Mouse (Mus musculus) embryonic facial prominence, embryonic 11.5 days (tissue): ENCODE data around the gene Cldn2. TPM values are rescaled to one million over a fixed set of nuclear protein-coding genes. Genes with fewer than 3 reads are reported as not detected.

ENCODE experiments used
- ATAC-seq: fragments of 200-750 bp; cut with Nextera tagmentation; replicated peaks from 2 replicates; pipeline ENCODE4 v1.8.0; 2017; ENCODE audit warnings: low read depth; ENCODE audit not compliant: insufficient number of reproducible peaks, low FRiP score, low TSS enrichment
- DNase-seq: peaks from one replicate; pipeline ENCODE4 v3.0.0-alpha.2; 2015; ENCODE audit warnings: low spot score
- H3K27ac ChIP-seq: fragments of 300-500 bp; sonication (generic); replicated peaks from 2 replicates; pipeline ENCODE4 v1.5.1; 2014; ENCODE audit warnings: mild to moderate bottlenecking, low read depth, low read length, control low read depth
- H3K27me3 ChIP-seq: fragments of 300-500 bp; sonication (generic); 2 replicates; pipeline ENCODE4 v1.6.1; 2014; ENCODE audit warnings: mild to moderate bottlenecking, low read length, moderate library complexity, mixed read lengths; ENCODE audit not compliant: control insufficient read depth, insufficient read depth
- H3K36me3 ChIP-seq: fragments of 300-500 bp; sonication (generic); replicated peaks from 2 replicates; pipeline ENCODE4 v1.6.1; 2014; ENCODE audit warnings: low read depth, mild to moderate bottlenecking, low read length, moderate library complexity, mixed read lengths; ENCODE audit not compliant: control insufficient read depth, insufficient read depth
- H3K4me1 ChIP-seq: fragments of 300-500 bp; sonication (generic); 2 replicates; pipeline ENCODE4 v1.6.1; 2014; ENCODE audit warnings: low read length, mixed read lengths; ENCODE audit not compliant: control insufficient read depth, insufficient read depth
- H3K4me2 ChIP-seq: fragments of 300-500 bp; sonication (generic); 2 replicates; pipeline ENCODE4 v1.6.1; 2014; ENCODE audit warnings: low read depth, mild to moderate bottlenecking, control low read depth, low read length, moderate library complexity
- H3K4me3 ChIP-seq: fragments of 300-500 bp; sonication (generic); 2 replicates; pipeline ENCODE4 v1.5.1; 2014; ENCODE audit warnings: low read depth, low read length, control low read depth
- H3K9ac ChIP-seq: fragments of 300-500 bp; sonication (generic); replicated peaks from 2 replicates; pipeline ENCODE4 v1.6.1; 2014; ENCODE audit warnings: mild to moderate bottlenecking, control low read depth, low read length
- H3K9me3 ChIP-seq: fragments of 300-500 bp; sonication (generic); replicated peaks from 2 replicates; pipeline ENCODE4 v1.6.1; 2016; ENCODE audit warnings: mild to moderate bottlenecking, low read length, inconsistent platforms, mixed read lengths; ENCODE audit not compliant: control insufficient read depth
- WGBS: fragments of 180-500 bp; shearing (Covaris S2); extraction: QIAGEN DNeasy Blood & Tissue Kit; methylation state at CpG from one replicate; pipeline ENCODE4 v1.1.7; 2014; 5-methylcytosine and 5-hydroxymethylcytosine counted together
- polyA plus RNA-seq: library from polyadenylated mRNA; unstranded; fragments of >200 nt; fragmentation: Nextera tagmentation; extraction: Ambion mirVana; gene quantifications from 2 replicates; pipeline ENCODE4 v1.2.1, GENCODE M21; 2014

The Cldn2 gene
- polyA plus RNA-seq, 1 experiment from 2014 or later = not detected

GRCm38 (mm10) chrX:139796037-139796436, 4.6 kb upstream of the Cldn2 start:
- no peaks in the 10 kb centered on the region for H3K36me3 ChIP-seq
- H3K9ac ChIP-seq = no peak overlapping the region
- H3K27ac ChIP-seq = no peak overlapping the region
- H3K4me3 ChIP-seq = no peak overlapping the region
- DNase-seq (no peak), ATAC-seq (no peak)
- no peaks in the 10 kb centered on the region for H3K4me1 ChIP-seq
- H3K9me3 ChIP-seq = no peaks in the 10 kb centered on the region
- no peak overlapping the region for H3K4me2 ChIP-seq
- H3K27me3 ChIP-seq = no peaks in the 10 kb centered on the region
- WGBS = 78% methylated on average over 6 of the region's 6 CpGs

GRCm38 (mm10) chrX:139797875-139798274, 2.8 kb upstream of the Cldn2 start:
- 83% methylated on average over 9 of the region's 9 CpGs for WGBS
- H3K36me3 ChIP-seq = no peaks in the 10 kb centered on the region
- H3K27me3 ChIP-seq = no peaks in the 10 kb centered on the region
- no peak overlapping the region for H3K4me2 ChIP-seq
- DNase-seq (no peak), ATAC-seq (no peak)
- no peaks in the 10 kb centered on the region for H3K9me3 ChIP-seq
- no peak overlapping the region for H3K27ac ChIP-seq
- H3K9ac ChIP-seq = no peak overlapping the region
- no peak overlapping the region for H3K4me3 ChIP-seq
- no peaks in the 10 kb centered on the region for H3K4me1 ChIP-seq

GRCm38 (mm10) chrX:139799953-139800352, 675 bp upstream of the Cldn2 start:
- DNase-seq = no peak
- H3K27me3 ChIP-seq = no peaks in the 10 kb centered on the region
- no peak overlapping the region for H3K27ac ChIP-seq
- no peaks in the 10 kb centered on the region for H3K4me1 ChIP-seq
- H3K4me2 ChIP-seq = no peak overlapping the region
- ATAC-seq = no peak
- 70% methylated on average over 3 of the region's 3 CpGs for WGBS
- H3K36me3 ChIP-seq = no peaks in the 10 kb centered on the region
- H3K4me3 ChIP-seq = no peak overlapping the region
- H3K9me3 ChIP-seq = no peaks in the 10 kb centered on the region
- H3K9ac ChIP-seq = no peak overlapping the region

GRCm38 (mm10) chrX:139803028-139803427, 2.4 kb downstream of the Cldn2 start:
- Histone ChIP-seq H3K27ac (no peak overlapping the region), H3K27me3 (no peaks in the 10 kb centered on the region)
- 83% methylated on average over 2 of the region's 2 CpGs for WGBS

GRCm38 (mm10) chrX:139805918-139806317, 5.3 kb downstream of the Cldn2 start:
- no peak overlapping the region for H3K4me3 ChIP-seq
- no peak overlapping the region for H3K27ac ChIP-seq
- H3K9ac ChIP-seq = no peak overlapping the region
- H3K4me1 ChIP-seq = no peaks in the 10 kb centered on the region
- 90% methylated on average over 4 of the region's 4 CpGs for WGBS
- no peak for DNase-seq
- no peaks in the 10 kb centered on the region for H3K27me3 ChIP-seq
- no peaks in the 10 kb centered on the region for H3K9me3 ChIP-seq
- H3K36me3 ChIP-seq = no peaks in the 10 kb centered on the region
- ATAC-seq = no peak
- no peak overlapping the region for H3K4me2 ChIP-seq

More at GRCm38 (mm10) chrX:139803028-139803427, 2.4 kb downstream of the Cldn2 start:
- Histone ChIP-seq H3K4me2 (no peak overlapping the region), H3K9ac (no peak overlapping the region), H3K4me1 (no peaks in the 10 kb centered on the region), H3K9me3 (no peaks in the 10 kb centered on the region), H3K36me3 (no peaks in the 10 kb centered on the region), H3K4me3 (no peak overlapping the region)
- DNase-seq (no peak), ATAC-seq (no peak)

GRCm38 (mm10) chrX:139807391-139807790, 6.8 kb downstream of the Cldn2 start:
- DNase-seq = no peak
- WGBS = 46% methylated on average over 2 of the region's 2 CpGs
- H3K4me1 ChIP-seq = no peaks in the 10 kb centered on the region

GRCm38 (mm10) chrX:139808085-139808484, 7.5 kb downstream of the Cldn2 start:
- DNase-seq = no peak
- 63% methylated on average over 4 of the region's 4 CpGs for WGBS

More at GRCm38 (mm10) chrX:139807391-139807790, 6.8 kb downstream of the Cldn2 start:
- Histone ChIP-seq H3K36me3 (no peaks in the 10 kb centered on the region), H3K27ac (no peak overlapping the region), H3K9ac (no peak overlapping the region), H3K27me3 (no peaks in the 10 kb centered on the region), H3K4me3 (no peak overlapping the region), H3K4me2 (no peak overlapping the region), H3K9me3 (no peaks in the 10 kb centered on the region)
- no peak for ATAC-seq

GRCm38 (mm10) chrX:139808501-139808900, 7.9 kb downstream of the Cldn2 start:
- H3K36me3 ChIP-seq = no peaks in the 10 kb centered on the region
- no peak overlapping the region for H3K9ac ChIP-seq
- ATAC-seq (no peak), DNase-seq (no peak)
- H3K9me3 ChIP-seq = no peaks in the 10 kb centered on the region
- H3K4me3 ChIP-seq = no peak overlapping the region
- H3K4me2 ChIP-seq = no peak overlapping the region
- no peaks in the 10 kb centered on the region for H3K4me1 ChIP-seq
- WGBS = 89% methylated on average over 10 of the region's 10 CpGs
- no peaks in the 10 kb centered on the region for H3K27me3 ChIP-seq
- H3K27ac ChIP-seq = no peak overlapping the region

More at GRCm38 (mm10) chrX:139808085-139808484, 7.5 kb downstream of the Cldn2 start:
- no peak for ATAC-seq
- Histone ChIP-seq H3K27ac (no peak overlapping the region), H3K4me1 (no peaks in the 10 kb centered on the region), H3K9me3 (no peaks in the 10 kb centered on the region), H3K27me3 (no peaks in the 10 kb centered on the region), H3K9ac (no peak overlapping the region), H3K4me2 (no peak overlapping the region), H3K4me3 (no peak overlapping the region), H3K36me3 (no peaks in the 10 kb centered on the region)
